Mouse (Mus musculus) stomach, embryonic 15.5 days (tissue): ENCODE data around the gene Reln. TPM values are rescaled to one million over a fixed set of nuclear protein-coding genes. Genes with fewer than 3 reads are reported as not detected.

Experiments used
- ATAC-seq: fragments of 200-750 bp; cut with Nextera tagmentation; 2 replicates; pipeline ENCODE4 v1.8.0; 2017; ENCODE audit warnings: low read depth, moderate number of reproducible peaks, moderate TSS enrichment; ENCODE audit not compliant: insufficient read depth, low FRiP score
- H3K27ac ChIP-seq: fragments of 300-500 bp; sonication (generic); 2 replicates; pipeline ENCODE4 v1.5.1; 2015; ENCODE audit warnings: mild to moderate bottlenecking, inconsistent platforms
- H3K27me3 ChIP-seq: fragments of 300-500 bp; sonication (generic); replicated peaks from 2 replicates; pipeline ENCODE4 v1.6.1; 2015; ENCODE audit warnings: inconsistent platforms
- H3K36me3 ChIP-seq: fragments of 300-500 bp; sonication (generic); 2 replicates; pipeline ENCODE4 v1.6.1; 2015; ENCODE audit warnings: inconsistent platforms
- H3K4me1 ChIP-seq: fragments of 300-500 bp; sonication (generic); 2 replicates; pipeline ENCODE4 v1.6.1; 2015; ENCODE audit warnings: inconsistent platforms
- H3K4me2 ChIP-seq: fragments of 300-500 bp; sonication (generic); 2 replicates; pipeline ENCODE4 v1.6.1; 2015; ENCODE audit warnings: mild to moderate bottlenecking, inconsistent platforms
- H3K4me3 ChIP-seq: fragments of 300-500 bp; sonication (generic); replicated peaks from 2 replicates; pipeline ENCODE4 v1.5.1; 2015; ENCODE audit warnings: inconsistent platforms
- H3K9ac ChIP-seq: fragments of 300-500 bp; sonication (generic); 2 replicates; pipeline ENCODE4 v1.6.1; 2015; ENCODE audit warnings: inconsistent platforms
- H3K9me3 ChIP-seq: fragments of 300-500 bp; sonication (generic); 2 replicates; pipeline ENCODE4 v1.6.1; 2016; ENCODE audit warnings: inconsistent platforms
- WGBS: fragments of 180-500 bp; shearing (Covaris S2); methylation state at CpG from one replicate; pipeline ENCODE4 v1.1.7; 2015; 5-methylcytosine and 5-hydroxymethylcytosine counted together
- polyA plus RNA-seq: library from polyadenylated mRNA; unstranded; fragments of >200 nt; fragmentation: Nextera tagmentation; extraction: Ambion mirVana; gene quantifications from 2 replicates; pipeline ENCODE4 v1.2.1, GENCODE M21; 2015

The Reln gene
- polyA plus RNA-seq, 1 experiment from 2014 or later, result 5.3 TPM

DNA sequence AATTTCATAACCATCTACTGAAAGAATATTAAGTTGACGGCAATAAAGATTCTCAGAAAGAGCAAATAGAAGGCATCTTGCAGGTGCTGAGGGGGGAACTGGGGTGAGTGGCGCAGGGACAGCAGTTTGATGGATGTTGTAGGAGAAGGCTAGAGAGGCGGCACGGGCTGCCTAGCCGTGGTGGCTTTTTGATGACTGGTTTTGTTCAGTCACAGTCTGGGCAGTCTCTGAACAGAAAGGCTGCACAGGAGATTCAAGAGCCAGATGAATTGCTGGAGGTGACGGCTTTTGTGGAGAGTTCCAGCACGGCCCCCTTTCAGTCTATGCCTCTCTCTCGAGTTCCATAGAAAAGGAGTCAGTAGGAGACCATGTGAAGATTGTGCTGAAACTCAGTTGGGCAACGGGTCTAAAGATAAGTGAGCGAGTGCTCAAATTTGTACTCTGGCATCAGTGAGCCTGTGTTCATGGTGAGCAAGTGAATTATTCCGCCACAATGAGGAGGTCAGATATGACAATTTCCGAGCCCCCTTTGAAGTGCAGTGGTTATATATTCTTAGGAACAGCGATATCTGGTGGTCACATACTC lies 409.6 kb downstream of the Reln start:
- H3K4me2 ChIP-seq, result no peak overlapping the region
- H3K27ac ChIP-seq, result no peak overlapping the region
- H3K4me1 ChIP-seq, result no peaks in the 10 kb centered on the region
- H3K9me3 ChIP-seq, result no peaks in the 10 kb centered on the region
- ATAC-seq, result no peak
- no peak overlapping the region for H3K9ac ChIP-seq
- no peak overlapping the region for H3K4me3 ChIP-seq
- H3K27me3 ChIP-seq, result no peaks in the 10 kb centered on the region
- H3K36me3 ChIP-seq, result no peaks in the 10 kb centered on the region
- 76% methylated on average over 13 of the region's 13 CpGs for WGBS

DNA sequence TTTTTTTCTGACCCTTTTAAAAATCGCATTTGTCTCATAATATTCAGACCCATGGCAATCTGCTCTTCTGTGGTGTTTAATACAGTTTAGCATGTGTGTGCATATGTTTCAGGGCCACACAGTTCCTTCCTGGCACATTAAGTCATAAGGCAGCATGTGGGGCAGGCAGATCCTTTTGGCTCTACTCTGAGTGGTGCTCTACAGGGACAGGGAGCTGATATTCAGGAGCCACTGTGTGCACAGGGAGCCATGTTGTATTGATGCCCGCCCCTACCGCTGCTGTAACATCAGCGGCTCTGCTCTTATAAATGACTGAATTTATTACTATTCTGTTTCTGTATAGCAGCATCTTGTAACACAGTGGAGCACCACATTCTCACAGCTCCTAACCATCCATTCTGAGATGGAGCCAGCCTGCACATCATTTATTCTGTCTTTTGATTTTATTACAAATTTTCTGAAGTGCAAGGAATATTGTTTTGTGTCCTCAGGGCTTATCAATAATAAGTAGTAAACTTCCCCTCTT lies 410.3 kb downstream of the Reln start:
- no peaks in the 10 kb centered on the region for H3K9me3 ChIP-seq
- no peak overlapping the region for H3K9ac ChIP-seq
- H3K36me3 ChIP-seq, result no peaks in the 10 kb centered on the region
- no peak overlapping the region for H3K4me2 ChIP-seq
- no peak overlapping the region for H3K27ac ChIP-seq
- no peaks in the 10 kb centered on the region for H3K27me3 ChIP-seq
- no peak overlapping the region for H3K4me3 ChIP-seq
- H3K4me1 ChIP-seq, result no peaks in the 10 kb centered on the region
- no peak for ATAC-seq
- WGBS, result 94% methylated on average over 4 of the region's 4 CpGs

- H3K4me3 ChIP-seq, result no peak overlapping the region
- ATAC-seq, result no peak
Measured at GRCm38 (mm10) chr5:21933340-21934075, 411.0 kb downstream of the Reln start.

GRCm38 (mm10) chr5:21931151-21931550 lies 413.4 kb downstream of the Reln start:
- WGBS, result 65% methylated on average over 4 of the region's 4 CpGs
- Histone ChIP-seq H3K4me3 (no peak overlapping the region), H3K27ac (no peak overlapping the region)

More at GRCm38 (mm10) chr5:21933340-21934075, 411.0 kb downstream of the Reln start:
- no peaks in the 10 kb centered on the region for H3K9me3 ChIP-seq
- no peaks in the 10 kb centered on the region for H3K36me3 ChIP-seq
- 73% methylated on average over 8 of the region's 8 CpGs for whole genome bisulfite sequencing
- H3K27ac ChIP-seq, result no peak overlapping the region
- H3K27me3 ChIP-seq, result no peaks in the 10 kb centered on the region
- H3K9ac ChIP-seq, result no peak overlapping the region
- H3K4me2 ChIP-seq, result no peak overlapping the region
- H3K4me1 ChIP-seq, result no peaks in the 10 kb centered on the region

DNA sequence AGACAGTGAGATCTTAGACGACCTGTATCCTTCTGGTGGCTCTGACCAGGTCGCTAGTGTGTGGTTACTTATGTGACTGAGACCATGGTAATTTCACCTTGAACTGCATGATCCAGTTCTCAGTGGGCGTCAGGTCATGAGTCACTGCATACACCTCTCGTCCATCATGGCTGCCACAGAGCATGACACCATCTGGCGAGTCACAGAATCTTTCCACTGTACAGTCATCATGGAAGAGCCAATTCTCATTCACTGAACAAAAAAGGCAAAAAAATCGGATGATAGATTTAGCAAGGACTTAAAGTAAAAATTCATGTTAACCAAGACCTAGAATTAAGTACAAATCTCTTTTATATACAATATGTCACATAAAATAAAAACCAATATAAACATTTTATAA lies 424.2 kb downstream of the Reln start:
- H3K9me3 ChIP-seq, result no peaks in the 10 kb centered on the region
- no peaks in the 10 kb centered on the region for H3K4me1 ChIP-seq
- H3K36me3 ChIP-seq, result no peaks in the 10 kb centered on the region
- ATAC-seq, result no peak
- no peak overlapping the region for H3K4me2 ChIP-seq
- H3K9ac ChIP-seq, result no peak overlapping the region
- WGBS, result 66% methylated on average over 6 of the region's 6 CpGs
- H3K27me3 ChIP-seq, result no peaks in the 10 kb centered on the region
- H3K27ac ChIP-seq, result no peak overlapping the region
- H3K4me3 ChIP-seq, result no peak overlapping the region

More at GRCm38 (mm10) chr5:21931151-21931550, 413.4 kb downstream of the Reln start:
- no peak for ATAC-seq
- no peaks in the 10 kb centered on the region for H3K9me3 ChIP-seq
- no peaks in the 10 kb centered on the region for H3K27me3 ChIP-seq
- H3K36me3 ChIP-seq, result no peaks in the 10 kb centered on the region
- H3K9ac ChIP-seq, result no peak overlapping the region
- no peaks in the 10 kb centered on the region for H3K4me1 ChIP-seq
- H3K4me2 ChIP-seq, result no peak overlapping the region

GRCm38 (mm10) chr5:21919281-21919780 lies 425.2 kb downstream of the Reln start:
- H3K9ac ChIP-seq, result no peak overlapping the region
- H3K9me3 ChIP-seq, result no peaks in the 10 kb centered on the region
- WGBS, result 51% methylated on average over 4 of the region's 4 CpGs
- no peak for ATAC-seq
- H3K27me3 ChIP-seq, result no peaks in the 10 kb centered on the region
- H3K27ac ChIP-seq, result no peak overlapping the region
- H3K4me2 ChIP-seq, result no peak overlapping the region
- no peaks in the 10 kb centered on the region for H3K4me1 ChIP-seq
- no peak overlapping the region for H3K4me3 ChIP-seq
- H3K36me3 ChIP-seq, result no peaks in the 10 kb centered on the region

DNA sequence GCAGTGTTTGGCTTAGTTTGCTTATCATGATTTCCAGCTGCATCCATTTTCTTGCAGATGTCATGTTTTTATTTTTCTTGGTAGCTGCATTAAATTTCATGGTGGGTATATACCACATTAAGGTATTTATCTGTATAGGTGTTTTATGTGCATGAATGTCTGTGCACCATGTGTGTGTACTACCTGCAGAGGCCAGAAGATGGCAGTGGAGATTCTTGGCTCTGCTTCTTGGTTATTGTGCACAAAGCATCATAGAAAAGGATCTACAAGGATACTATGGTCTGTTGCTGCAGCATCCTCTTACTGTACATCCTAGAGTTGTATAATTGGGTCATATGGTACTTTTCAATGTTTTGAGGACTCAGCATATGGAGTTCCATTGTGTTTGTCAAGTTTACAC lies 428.5 kb downstream of the Reln start:
- no peak overlapping the region for H3K4me3 ChIP-seq
- no peaks in the 10 kb centered on the region for H3K27me3 ChIP-seq
- H3K9ac ChIP-seq, result no peak overlapping the region
- H3K27ac ChIP-seq, result no peak overlapping the region
- H3K4me1 ChIP-seq, result no peaks in the 10 kb centered on the region
- H3K4me2 ChIP-seq, result no peak overlapping the region
- no peaks in the 10 kb centered on the region for H3K36me3 ChIP-seq
- no peaks in the 10 kb centered on the region for H3K9me3 ChIP-seq
- ATAC-seq, result no peak

- Histone ChIP-seq H3K4me2 (no peak overlapping the region), H3K36me3 (no peaks in the 10 kb centered on the region), H3K9ac (no peak overlapping the region), H3K4me3 (no peak overlapping the region), H3K9me3 (no peaks in the 10 kb centered on the region), H3K27me3 (no peaks in the 10 kb centered on the region), H3K4me1 (no peaks in the 10 kb centered on the region), H3K27ac (no peak overlapping the region)
- 59% methylated on average over 3 of the region's 3 CpGs for WGBS
- no peak for ATAC-seq
Measured at GRCm38 (mm10) chr5:21914776-21915175, 429.7 kb downstream of the Reln start.

GRCm38 (mm10) chr5:21912835-21913530 lies 431.5 kb downstream of the Reln start:
- 82% methylated on average over 23 of the region's 23 CpGs for WGBS
- H3K36me3 ChIP-seq, result no peaks in the 10 kb centered on the region

DNA sequence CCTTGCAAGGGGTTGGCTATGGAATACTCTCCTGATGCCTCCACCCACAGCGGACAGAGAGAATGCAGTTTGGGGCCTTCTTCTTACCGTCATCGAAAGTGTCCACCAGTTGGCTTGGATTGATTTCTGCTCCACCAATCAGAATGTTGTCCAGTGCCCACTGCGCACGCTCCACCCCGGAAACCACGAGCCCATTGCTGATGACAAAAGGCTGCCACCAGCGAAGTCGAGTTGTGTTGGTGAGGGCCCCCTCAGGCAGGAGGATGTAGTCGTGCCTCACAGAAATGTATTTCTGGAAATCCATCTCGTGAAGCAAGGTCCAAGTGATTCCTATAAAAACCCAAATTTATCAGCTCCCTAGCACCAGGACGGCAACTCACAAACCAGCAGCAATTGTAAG lies 433.8 kb downstream of the Reln start:
- Histone ChIP-seq H3K4me1 (no peaks in the 10 kb centered on the region), H3K27ac (no peak overlapping the region), H3K4me2 (no peak overlapping the region), H3K4me3 (no peak overlapping the region), H3K27me3 (no peaks in the 10 kb centered on the region), H3K9me3 (no peaks in the 10 kb centered on the region), H3K36me3 (no peaks in the 10 kb centered on the region), H3K9ac (no peak overlapping the region)
- 91% methylated on average over 12 of the region's 12 CpGs for WGBS
- no peak for ATAC-seq

More at GRCm38 (mm10) chr5:21912835-21913530, 431.5 kb downstream of the Reln start:
- Histone ChIP-seq H3K4me1 (no peaks in the 10 kb centered on the region), H3K27me3 (no peaks in the 10 kb centered on the region), H3K27ac (no peak overlapping the region), H3K4me3 (no peak overlapping the region), H3K9me3 (no peaks in the 10 kb centered on the region), H3K9ac (no peak overlapping the region), H3K4me2 (no peak overlapping the region)
- ATAC-seq, result no peak

DNA sequence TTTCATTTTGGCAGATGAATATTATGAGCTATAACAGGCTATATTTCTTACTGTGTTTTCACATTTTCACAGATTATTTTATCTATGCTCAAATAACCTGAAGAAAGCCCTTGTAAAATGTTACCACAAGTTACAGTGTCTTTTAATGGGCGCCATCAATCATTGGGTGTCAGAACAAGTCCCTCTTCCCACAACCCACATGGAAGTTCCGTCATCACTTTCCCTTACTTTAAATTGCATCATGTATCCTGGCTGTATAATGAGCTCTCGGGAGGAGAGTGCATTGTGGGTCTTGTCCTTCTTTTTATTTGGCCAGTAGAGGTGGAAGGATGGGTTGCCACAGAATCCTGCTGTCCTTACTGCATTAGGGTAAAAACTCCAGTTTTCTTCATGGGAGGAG lies 434.8 kb downstream of the Reln start:
- WGBS, result 71% methylated on average over 3 of the region's 3 CpGs
- H3K9ac ChIP-seq, result no peak overlapping the region
- H3K4me2 ChIP-seq, result no peak overlapping the region
- H3K4me1 ChIP-seq, result no peaks in the 10 kb centered on the region
- H3K27me3 ChIP-seq, result no peaks in the 10 kb centered on the region
- H3K27ac ChIP-seq, result no peak overlapping the region
- H3K9me3 ChIP-seq, result no peaks in the 10 kb centered on the region
- no peaks in the 10 kb centered on the region for H3K36me3 ChIP-seq
- H3K4me3 ChIP-seq, result no peak overlapping the region
- ATAC-seq, result no peak

DNA sequence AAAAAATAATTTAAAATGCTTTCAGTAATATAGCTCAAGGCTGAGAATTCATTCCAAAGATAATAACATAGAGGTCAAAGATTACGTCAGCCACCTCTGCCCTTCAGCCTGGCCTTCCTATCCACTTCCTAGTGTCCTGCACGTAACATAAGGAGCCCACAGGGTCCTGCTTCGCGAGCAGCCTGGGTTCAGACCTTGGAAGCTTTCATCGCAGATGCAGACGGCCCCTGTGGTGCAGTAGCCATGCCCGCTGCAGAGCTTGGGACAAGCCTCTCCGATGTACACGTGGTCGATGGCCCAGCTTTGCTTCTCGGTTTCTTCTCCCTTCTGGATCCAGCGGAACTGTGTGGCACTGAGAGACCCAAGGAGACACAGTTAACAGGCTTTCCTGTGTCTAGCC lies 443.1 kb downstream of the Reln start:
- Histone ChIP-seq H3K27ac (no peak overlapping the region), H3K9ac (no peak overlapping the region), H3K4me2 (no peak overlapping the region), H3K4me1 (no peaks in the 10 kb centered on the region), H3K9me3 (no peaks in the 10 kb centered on the region), H3K27me3 (no peaks in the 10 kb centered on the region), H3K4me3 (no peak overlapping the region), H3K36me3 (no peaks in the 10 kb centered on the region)
- no peak for ATAC-seq
- WGBS, result 56% methylated on average over 12 of the region's 12 CpGs
